Comparison of ENCODE assay signal across 11 mouse cellular contexts in the genomic region with DNA sequence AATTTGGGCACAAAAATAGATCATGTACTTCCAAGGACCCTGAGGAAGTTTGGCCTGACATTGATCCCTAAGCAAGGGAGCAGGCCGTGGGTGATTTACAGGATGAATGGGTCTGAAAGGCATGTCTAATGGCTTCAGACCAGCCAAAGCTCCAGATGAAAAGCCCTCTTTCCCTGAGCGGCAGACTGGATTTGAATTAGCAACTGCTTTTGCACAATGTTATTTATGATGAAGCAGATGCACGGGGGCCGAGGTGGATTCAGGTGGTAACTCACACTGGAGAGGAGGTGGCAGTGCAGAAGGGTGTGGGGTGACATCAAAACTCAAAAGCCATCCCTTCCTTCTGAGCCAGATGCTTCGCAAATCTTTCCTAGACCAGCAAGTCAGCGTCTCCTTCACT.
A peak's percentile ranks its signal among the peaks of the same experiment; 100 is the strongest.
DNase-seq lines count a peak whose midpoint lies in the region; ATAC-seq and TF ChIP-seq lines count a peak whose summit lies in the region.
"Had no signal": no experiment of that assay in that cellular context is flagged by ENCODE, and none has a peak within 500 bp of the region (broad histone marks: within the 10 kb centered on the region; RNA-seq: fewer than 3 reads in every experiment).

No protein-coding gene starts in this region.

- no peak for DNase-seq in heart, postnatal 25 days (ENCODE audit: low spot score)
- DNase-seq in brain, embryonic 14.5 days (ENCODE audit: low read depth), result peak; percentile 81
- no peak for DNase-seq in gastrocnemius, postnatal 25 days
- no peak for DNase-seq in layer of hippocampus, adult 9-11 months
- no peak for DNase-seq in thymus, postnatal 36 days
- DNase-seq: gastrocnemius, postnatal 36 days; liver had no signal

- H3K36me3 ChIP-seq in heart, embryonic 15.5 days, result peaks cover 6% of the 10 kb centered on the region; the same call in 1 of the 2 replicates
- peaks cover 4% of the 10 kb centered on the region; the same call in 1 of the 2 replicates for H3K36me3 ChIP-seq in forebrain, embryonic 15.5 days
- no peaks in the 10 kb centered on the region for H3K36me3 ChIP-seq in limb, embryonic 13.5 days

- H3K4me2 ChIP-seq in heart, embryonic 15.5 days, result peak overlapping the region; percentile 12
- peak overlapping the region; percentile 30 for H3K4me2 ChIP-seq in forebrain, embryonic 15.5 days (replicated peaks)
- H3K4me2 ChIP-seq in limb, embryonic 13.5 days (replicated peaks), result peak overlapping the region; percentile 11; the same call in 1 of the 2 replicates
- H3K4me2 ChIP-seq: kidney, embryonic 15.5 days had no signal

- H3K27me3 ChIP-seq in heart, embryonic 15.5 days, result no peaks in the 10 kb centered on the region
- no peaks in the 10 kb centered on the region for H3K27me3 ChIP-seq in forebrain, embryonic 15.5 days
- no peaks in the 10 kb centered on the region for H3K27me3 ChIP-seq in limb, embryonic 13.5 days

- intact Hi-C loops in heart, postnatal 25 days (cut with DNase I), result loop anchor here (5.0 kb wide), 1 partner anchor 655 kb away; no protein-coding TSS in a partner anchor

- no peaks in the 10 kb centered on the region for H3K9me3 ChIP-seq in heart, embryonic 15.5 days (replicated peaks)
- no peaks in the 10 kb centered on the region for H3K9me3 ChIP-seq in forebrain, embryonic 15.5 days
- H3K9me3 ChIP-seq in limb, embryonic 13.5 days, result no peaks in the 10 kb centered on the region
- H3K9me3 ChIP-seq: kidney, embryonic 15.5 days had no signal

- peak overlapping the region; percentile 37; the same call in 1 of the 2 replicates for H3K27ac ChIP-seq in heart, embryonic 15.5 days
- H3K27ac ChIP-seq in forebrain, embryonic 15.5 days (replicated peaks), result peak overlapping the region; percentile 28
- H3K27ac ChIP-seq in limb, embryonic 13.5 days, result no peak overlapping the region
- H3K27ac ChIP-seq: kidney, embryonic 15.5 days had no signal

- peaks cover 53% of the 10 kb centered on the region for H3K4me1 ChIP-seq in heart, embryonic 15.5 days (replicated peaks)
- H3K4me1 ChIP-seq in forebrain, embryonic 15.5 days, result peaks cover 50% of the 10 kb centered on the region
- peaks cover 62% of the 10 kb centered on the region for H3K4me1 ChIP-seq in limb, embryonic 13.5 days

- 56% methylated on average over 6 of the region's 6 CpGs for WGBS in heart, embryonic 15.5 days
- 25% methylated on average over 6 of the region's 6 CpGs for WGBS in forebrain, embryonic 15.5 days
- 26% methylated on average over 6 of the region's 6 CpGs for WGBS in limb, embryonic 13.5 days

- TF ChIP-seq CTCF in brain, embryonic 14.5 days (IDR thresholded peaks at IDR 0.05; ENCODE audit: borderline replicate concordance, extremely low read depth, insufficient read depth, insufficient read length), result no peak

- H3K9ac ChIP-seq in heart, embryonic 15.5 days, result no peak overlapping the region
- 0 out of 2 replicates have a peak overlapping the region, but pooled peaks have one; percentile 37 for H3K9ac ChIP-seq in forebrain, embryonic 15.5 days (replicated peaks)
- H3K9ac ChIP-seq in limb, embryonic 13.5 days, result 0 out of 2 replicates have a peak overlapping the region, but pooled peaks have one; percentile 19
- H3K9ac ChIP-seq: kidney, embryonic 15.5 days had no signal

- no peak for ATAC-seq in heart, embryonic 15.5 days (replicated peaks; ENCODE audit: insufficient number of reproducible peaks, insufficient read depth, low FRiP score, low read depth)
- ATAC-seq in forebrain, embryonic 15.5 days (replicated peaks), result 0 out of 2 replicates have a peak, but pooled peaks have one; percentile 10
- no peak for ATAC-seq in limb, embryonic 13.5 days (ENCODE audit: low FRiP score, low read depth)

- no peak overlapping the region; the same call in 1 of the 2 replicates for H3K4me3 ChIP-seq in heart, embryonic 15.5 days
- peak overlapping the region; percentile 15 for H3K4me3 ChIP-seq in forebrain, embryonic 15.5 days
- H3K4me3 ChIP-seq in limb, embryonic 13.5 days, result no peak overlapping the region
- H3K4me3 ChIP-seq: kidney, embryonic 15.5 days had no signal

- no peak for TF ChIP-seq POLR2A in brain, embryonic 14.5 days (IDR thresholded peaks at IDR 0.05; ENCODE audit: borderline replicate concordance, extremely low read depth, insufficient read depth, insufficient read length, poor library complexity, severe bottlenecking)
